Mouse (Mus musculus) limb, embryonic 14.5 days (tissue): ENCODE measurements at regions not wholly inside any gene's neighbourhood (a gene's known extent, or its start where the extent isn't known, plus 50 kb on each side); places are given as distances from the start of the nearest gene placed in this dataset.

Experiments
- ATAC-seq: fragments of 200-750 bp; cut with Nextera tagmentation; 2 replicates; pipeline ENCODE4 v1.8.0; 2017; ENCODE audit warnings: low read depth, moderate number of reproducible peaks, moderate TSS enrichment; ENCODE audit not compliant: low FRiP score
- DNase-seq: peaks from one replicate; pipeline ENCODE4 v3.0.0-alpha.2; 2015; ENCODE audit warnings: low spot score
- H3K27ac ChIP-seq: fragments of 300-500 bp; sonication (generic); replicated peaks from 2 replicates; pipeline ENCODE4 v1.5.1; 2014; ENCODE audit warnings: low read depth, mild to moderate bottlenecking, low read length, moderate library complexity, mixed read lengths
- H3K27me3 ChIP-seq: fragments of 300-500 bp; sonication (generic); 2 replicates; pipeline ENCODE4 v1.6.1; 2014; ENCODE audit warnings: low read length, mixed read lengths; ENCODE audit not compliant: control insufficient read depth, insufficient read depth
- H3K36me3 ChIP-seq: fragments of 300-500 bp; sonication (generic); 2 replicates; pipeline ENCODE4 v1.6.1; 2014; ENCODE audit warnings: mild to moderate bottlenecking, low read length, moderate library complexity, mixed read lengths; ENCODE audit not compliant: control insufficient read depth, insufficient read depth
- H3K4me1 ChIP-seq: fragments of 300-500 bp; sonication (generic); 2 replicates; pipeline ENCODE4 v1.6.1; 2014; ENCODE audit warnings: antibody characterized with exemption, low read length, mixed read lengths; ENCODE audit not compliant: control insufficient read depth, insufficient read depth
- H3K4me2 ChIP-seq: fragments of 300-500 bp; sonication (generic); replicated peaks from 2 replicates; pipeline ENCODE4 v1.6.1; 2014; ENCODE audit warnings: low read depth, mild to moderate bottlenecking, low read length, moderate library complexity; ENCODE audit not compliant: severe bottlenecking
- H3K4me3 ChIP-seq: fragments of 300-500 bp; sonication (generic); replicated peaks from 2 replicates; pipeline ENCODE4 v1.5.1; 2014; ENCODE audit warnings: low read length
- H3K9ac ChIP-seq: fragments of 300-500 bp; sonication (generic); 2 replicates; pipeline ENCODE4 v1.6.1; 2014; ENCODE audit warnings: mild to moderate bottlenecking, low read depth, low read length, moderate library complexity; ENCODE audit not compliant: severe bottlenecking
- H3K9me3 ChIP-seq: fragments of 300-500 bp; sonication (generic); 2 replicates; pipeline ENCODE4 v1.6.1; 2016; ENCODE audit warnings: low read length; ENCODE audit not compliant: control insufficient read depth
- POLR2A ChIP-seq: fragments of 200-500 bp; IDR thresholded peaks from 2 replicates; pipeline ENCODE4 v1.8.0; 2012; ENCODE audit warnings: inconsistent platforms, mild to moderate bottlenecking, moderate library complexity, borderline replicate concordance; ENCODE audit not compliant: insufficient read depth, insufficient read length; ENCODE audit errors: extremely low read depth
- WGBS: fragments of 180-500 bp; shearing (Covaris S2); extraction: QIAGEN DNeasy Blood & Tissue Kit; methylation state at CpG from one replicate; pipeline ENCODE4 v1.1.7; 2014; 5-methylcytosine and 5-hydroxymethylcytosine counted together

- DNase-seq (no peak), ATAC-seq (no peak)
- peaks cover 3% of the 10 kb centered on the region; the same call in 1 of the 2 replicates for H3K27me3 ChIP-seq
- WGBS, result 36% methylated on average over 4 of the region's 4 CpGs
- no peak for TF ChIP-seq POLR2A
- H3K4me3 ChIP-seq, result no peak overlapping the region
- H3K4me1 ChIP-seq, result no peaks in the 10 kb centered on the region
- no peak overlapping the region for H3K4me2 ChIP-seq
- H3K36me3 ChIP-seq, result no peaks in the 10 kb centered on the region
- no peak overlapping the region for H3K27ac ChIP-seq
- H3K9ac ChIP-seq, result no peak overlapping the region
- H3K9me3 ChIP-seq, result no peaks in the 10 kb centered on the region
Measured at GRCm38 (mm10) chr9:46738056-46738455, 260.5 kb upstream of the Gm4791 start.

- H3K4me2 ChIP-seq, result no peak overlapping the region
- no peak overlapping the region for H3K4me3 ChIP-seq
- no peaks in the 10 kb centered on the region for H3K4me1 ChIP-seq
- no peaks in the 10 kb centered on the region for H3K9me3 ChIP-seq
- DNase-seq (no peak), ATAC-seq (no peak)
- no peaks in the 10 kb centered on the region for H3K36me3 ChIP-seq
- H3K27me3 ChIP-seq, result peaks cover 3% of the 10 kb centered on the region; the same call in 1 of the 2 replicates
- H3K9ac ChIP-seq, result no peak overlapping the region; the same call in 1 of the 2 replicates
- 55% methylated on average over 3 of the region's 3 CpGs for WGBS
- no peak for TF ChIP-seq POLR2A
- no peak overlapping the region for H3K27ac ChIP-seq
Measured at GRCm38 (mm10) chr9:46737446-46737845, 261.1 kb upstream of the Gm4791 start.

DNA sequence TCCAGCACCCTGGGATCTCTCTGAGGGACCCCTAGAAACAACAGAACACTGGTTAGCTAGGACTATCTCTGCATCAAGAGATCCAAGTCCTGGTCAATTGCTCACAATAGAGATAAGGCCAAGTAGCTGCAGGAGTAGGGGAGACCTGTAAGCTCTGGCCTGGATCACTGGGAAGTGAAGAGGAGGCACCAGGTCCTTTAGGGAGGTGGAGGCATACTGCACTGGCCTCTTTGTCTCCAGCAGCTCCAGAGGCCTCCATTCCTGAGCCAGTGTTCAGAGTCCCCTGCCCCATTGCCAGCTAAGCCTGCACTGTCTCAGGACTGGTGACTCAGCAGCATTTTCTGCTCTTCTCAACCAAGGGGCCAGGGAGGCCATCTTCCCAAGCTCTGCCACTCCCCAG lies 262.3 kb upstream of the Gm4791 start:
- Histone ChIP-seq H3K27me3 (peaks cover 3% of the 10 kb centered on the region; the same call in 1 of the 2 replicates), H3K36me3 (no peaks in the 10 kb centered on the region), H3K9me3 (no peaks in the 10 kb centered on the region), H3K4me3 (no peak overlapping the region), H3K4me2 (no peak overlapping the region), H3K27ac (no peak overlapping the region), H3K4me1 (no peaks in the 10 kb centered on the region), H3K9ac (no peak overlapping the region)
- ATAC-seq (no peak), DNase-seq (no peak)
- TF ChIP-seq POLR2A, result no peak

DNA sequence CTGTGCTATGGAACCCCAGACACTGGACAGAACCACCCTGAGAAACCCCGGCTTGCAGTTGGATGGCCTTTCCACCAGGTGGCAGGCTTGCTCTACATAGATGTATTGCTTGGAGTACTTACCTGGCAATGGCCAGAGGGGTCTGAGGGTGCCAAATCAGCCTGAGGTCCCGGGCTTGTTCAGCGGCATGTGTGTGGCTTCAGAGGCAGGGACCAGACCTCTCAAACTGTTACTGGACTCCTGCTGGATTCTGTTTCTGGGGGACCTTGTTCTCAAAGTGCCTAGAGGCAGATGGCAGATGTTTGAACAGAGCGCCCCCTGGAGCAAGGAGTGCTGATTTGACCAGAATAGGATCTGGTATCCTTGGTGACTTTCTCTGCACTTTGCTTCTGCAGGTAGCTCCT lies 262.9 kb upstream of the Gm4791 start:
- Histone ChIP-seq H3K9me3 (no peaks in the 10 kb centered on the region), H3K27ac (no peak overlapping the region), H3K4me3 (no peak overlapping the region), H3K4me2 (no peak overlapping the region), H3K27me3 (peaks cover 3% of the 10 kb centered on the region; the same call in 1 of the 2 replicates), H3K9ac (no peak overlapping the region), H3K36me3 (no peaks in the 10 kb centered on the region), H3K4me1 (no peaks in the 10 kb centered on the region)
- ATAC-seq, result peak; percentile 47; the same call in 1 of the 2 replicates
- peak; percentile 70 for DNase-seq
- WGBS, result 5% methylated on average over 4 of the region's 4 CpGs
- TF ChIP-seq POLR2A, result no peak

DNA sequence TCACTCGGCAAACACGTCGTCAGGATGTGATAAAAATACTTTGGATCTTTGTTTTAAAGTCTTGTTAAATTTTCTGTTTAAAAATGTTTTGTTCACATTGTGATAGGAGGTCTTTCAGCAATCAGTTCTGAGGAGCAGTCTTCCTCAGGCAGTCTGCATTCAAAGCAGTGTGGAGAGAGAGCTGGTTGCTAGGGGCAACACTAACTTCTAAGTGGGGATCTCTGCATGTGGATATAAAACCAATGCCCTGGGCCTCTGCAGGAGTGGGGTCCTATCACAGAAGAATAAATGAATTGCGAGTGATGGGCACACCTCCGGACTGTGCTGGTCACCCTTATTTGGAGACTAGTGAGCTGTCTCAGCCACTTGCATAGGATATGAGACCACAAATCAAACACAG lies 270.1 kb upstream of the Gm4791 start:
- WGBS, result 65% methylated on average over 5 of the region's 5 CpGs
- no peak overlapping the region for H3K27ac ChIP-seq
- no peaks in the 10 kb centered on the region for H3K27me3 ChIP-seq
- TF ChIP-seq POLR2A, result no peak
- no peak for ATAC-seq
- H3K9me3 ChIP-seq, result no peaks in the 10 kb centered on the region
- H3K4me1 ChIP-seq, result no peaks in the 10 kb centered on the region
- DNase-seq, result no peak
- no peak overlapping the region for H3K9ac ChIP-seq
- no peak overlapping the region for H3K4me3 ChIP-seq
- no peak overlapping the region for H3K4me2 ChIP-seq
- H3K36me3 ChIP-seq, result no peaks in the 10 kb centered on the region

DNA sequence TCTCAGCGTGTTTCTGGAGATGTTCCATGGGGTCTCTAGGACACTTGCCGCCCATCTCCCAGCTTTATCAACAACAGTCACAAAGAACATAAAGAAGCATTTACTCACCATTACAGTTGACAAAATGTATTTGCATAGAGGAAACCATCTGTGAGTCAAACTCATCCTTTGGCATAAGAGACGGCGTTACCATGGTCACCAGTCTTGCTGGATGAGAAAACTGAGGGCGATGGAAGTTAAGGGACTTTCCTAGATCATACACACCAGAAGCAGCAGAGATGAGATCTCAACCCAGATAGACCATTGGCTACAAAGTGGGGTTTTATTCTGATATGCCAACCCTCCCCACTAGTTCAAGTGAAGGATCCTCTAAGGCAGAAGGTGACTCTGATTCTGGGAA lies 274.3 kb upstream of the Gm4791 start:
- H3K36me3 ChIP-seq, result no peaks in the 10 kb centered on the region
- no peak overlapping the region for H3K27ac ChIP-seq
- TF ChIP-seq POLR2A, result no peak
- ATAC-seq (no peak), DNase-seq (no peak)
- no peaks in the 10 kb centered on the region for H3K27me3 ChIP-seq
- H3K4me2 ChIP-seq, result no peak overlapping the region
- no peak overlapping the region for H3K9ac ChIP-seq
- 84% methylated on average over 5 of the region's 5 CpGs for WGBS
- no peaks in the 10 kb centered on the region for H3K9me3 ChIP-seq
- H3K4me1 ChIP-seq, result no peaks in the 10 kb centered on the region
- no peak overlapping the region for H3K4me3 ChIP-seq
